Mouse (Mus musculus) gastrocnemius, postnatal 36 days (tissue): ENCODE results near the gene Magi1. TPM values are rescaled to one million over a fixed set of nuclear protein-coding genes. Genes with fewer than 3 reads are reported as not detected.

Experiments used
- DNase-seq, 2 experiments: peaks; one replicate each; pipeline ENCODE4 v3.0.0; 2022
- intact Hi-C: fragments of 180-260 bp; cut with DNase I; formaldehyde crosslinking; loops from one replicate; pipeline ENCODE4 v1.15.1; 2025
- total RNA-seq, 2 experiments: library from RNA; stranded (reverse); gene quantifications; 2 replicates each; pipeline ENCODE4 v1.2.3; 2021

Gene Magi1
- total RNA-seq, 2 experiments from 2014 or later, result 3.2 to 3.9 TPM

- no peak for DNase-seq
- intact Hi-C loops, result no loop called here
These were observed 158.6 kb downstream of the Magi1 start for GRCm38 (mm10) chr6:94125144-94125543.

DNA sequence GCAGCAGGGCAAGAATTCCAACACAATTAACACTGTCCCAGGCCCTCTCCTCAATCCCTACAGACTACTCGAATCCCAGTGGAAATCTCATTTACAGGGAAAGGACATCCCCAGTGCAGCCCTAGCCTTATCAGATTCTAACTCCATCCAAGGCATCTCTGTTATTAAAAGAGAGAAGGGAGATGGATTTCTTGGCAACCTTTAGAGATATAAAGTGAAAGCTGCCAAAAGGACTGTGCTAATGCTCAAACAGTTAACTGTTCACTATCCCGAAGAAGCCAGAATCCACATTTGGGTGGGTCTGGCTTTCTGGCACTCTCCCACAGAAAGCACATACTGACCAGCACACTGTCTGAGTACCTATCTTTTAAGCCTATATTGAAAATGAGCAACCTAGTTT is 159.4 kb downstream of the Magi1 start:
- intact Hi-C loops, result no loop called here
- DNase-seq, result no peak

DNA sequence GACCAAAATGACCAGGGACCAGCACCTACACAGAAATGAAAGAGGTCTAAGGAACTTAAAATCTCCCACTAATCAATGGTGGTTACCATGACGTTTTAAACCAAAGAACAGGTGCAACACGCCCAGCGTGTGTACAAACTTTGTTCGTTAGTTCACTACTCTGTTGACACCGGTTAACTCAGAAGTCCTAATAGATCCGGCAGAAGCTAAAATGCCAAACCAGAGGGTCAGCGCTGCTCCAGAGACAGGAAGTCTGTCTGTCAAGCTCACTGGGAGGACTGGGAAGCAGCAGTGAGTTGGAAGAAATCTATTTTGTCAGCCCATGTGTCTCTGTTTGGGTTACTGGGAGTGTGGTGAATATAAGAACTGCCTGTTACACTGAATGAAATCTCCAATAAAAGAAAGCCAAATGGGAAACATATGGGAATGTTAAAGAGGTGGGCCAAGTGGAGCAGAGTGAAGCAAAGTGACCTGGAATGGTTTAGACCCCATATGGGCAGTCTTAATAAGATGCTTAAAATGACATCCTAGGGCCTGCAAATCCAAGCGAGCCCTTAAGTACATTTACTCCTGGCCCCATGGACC is 161.1 kb downstream of the Magi1 start:
- no peak for DNase-seq
- intact Hi-C loops, result no loop called here

- intact Hi-C loops, result no loop called here
- DNase-seq, result no peak
These were observed 162.2 kb downstream of the Magi1 start for GRCm38 (mm10) chr6:94121488-94121887.

- DNase-seq, result no peak
- intact Hi-C loops, result no loop called here
These were observed 167.0 kb downstream of the Magi1 start for GRCm38 (mm10) chr6:94116434-94117432.

DNA sequence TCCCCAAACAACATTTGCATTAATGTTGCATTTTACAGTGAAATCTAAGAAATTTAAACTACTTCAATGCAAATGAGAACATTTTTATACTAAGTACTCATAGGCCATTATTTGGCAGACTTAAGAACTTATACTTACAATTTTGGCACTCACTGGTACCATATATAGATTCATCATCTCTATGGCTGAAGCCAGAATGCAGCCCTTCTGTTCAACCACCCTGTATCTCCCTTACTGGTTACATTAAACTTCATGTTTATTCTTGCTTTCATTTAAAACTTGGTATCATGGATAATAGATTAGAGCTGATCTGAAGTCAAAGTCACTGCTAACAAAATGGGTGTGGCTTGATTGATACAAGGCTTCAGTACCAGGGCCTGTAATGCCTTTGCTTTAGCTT is 171.9 kb downstream of the Magi1 start:
- intact Hi-C loops, result no loop called here
- no peak for DNase-seq

DNA sequence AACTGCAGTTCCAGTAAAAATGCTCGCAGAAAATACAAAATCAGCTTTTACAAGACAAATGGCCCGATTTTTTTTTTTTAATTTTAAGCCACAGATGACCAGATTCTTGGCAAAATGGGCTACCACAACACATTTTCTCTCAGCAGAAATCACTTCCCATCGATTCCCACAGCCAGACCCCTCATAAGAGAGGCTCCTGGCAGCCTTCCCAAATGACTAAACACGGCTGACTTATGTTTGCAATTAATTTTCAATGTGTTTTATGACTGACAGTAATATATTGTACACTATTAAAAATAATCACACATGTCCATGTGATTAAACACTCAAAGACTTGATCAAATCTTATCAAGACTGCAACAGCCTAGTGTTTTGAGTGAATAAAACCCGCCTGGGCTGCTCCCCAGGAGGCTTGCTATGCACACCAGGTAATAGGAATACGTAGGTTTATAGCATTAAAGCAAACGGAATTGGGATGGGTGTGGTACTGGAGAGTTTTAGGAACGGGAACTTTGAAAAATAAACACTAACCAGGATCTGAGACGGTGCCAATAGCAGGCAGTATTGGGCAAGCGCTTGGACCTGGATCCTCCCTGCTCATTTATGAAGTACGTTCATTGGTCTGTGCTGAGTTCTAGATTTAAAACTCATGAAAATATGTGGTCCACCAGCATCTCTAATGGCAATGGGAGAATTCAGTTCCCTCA is 176.2 kb downstream of the Magi1 start:
- no peak for DNase-seq
- intact Hi-C loops, result no loop called here

DNA sequence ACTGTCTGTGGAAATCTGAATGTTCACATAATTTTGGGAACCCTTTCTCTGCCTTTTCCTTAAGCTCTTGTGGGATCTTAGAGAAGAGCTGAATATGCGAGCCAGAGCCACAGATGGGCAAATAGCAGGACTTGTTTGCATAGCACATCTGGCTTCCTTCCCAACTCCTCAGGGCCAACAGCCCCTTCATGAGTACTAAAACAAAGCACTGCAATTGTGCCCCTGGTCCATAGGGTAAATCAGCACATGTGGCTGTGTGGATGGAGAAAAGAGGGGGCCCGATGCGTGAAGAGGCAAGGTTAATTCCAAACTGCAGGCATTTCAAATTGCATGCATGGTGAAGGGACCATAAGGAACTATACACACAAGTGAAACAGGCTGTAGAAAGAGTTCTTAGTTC is 180.1 kb downstream of the Magi1 start:
- intact Hi-C loops, result no loop called here
- no peak for DNase-seq

DNA sequence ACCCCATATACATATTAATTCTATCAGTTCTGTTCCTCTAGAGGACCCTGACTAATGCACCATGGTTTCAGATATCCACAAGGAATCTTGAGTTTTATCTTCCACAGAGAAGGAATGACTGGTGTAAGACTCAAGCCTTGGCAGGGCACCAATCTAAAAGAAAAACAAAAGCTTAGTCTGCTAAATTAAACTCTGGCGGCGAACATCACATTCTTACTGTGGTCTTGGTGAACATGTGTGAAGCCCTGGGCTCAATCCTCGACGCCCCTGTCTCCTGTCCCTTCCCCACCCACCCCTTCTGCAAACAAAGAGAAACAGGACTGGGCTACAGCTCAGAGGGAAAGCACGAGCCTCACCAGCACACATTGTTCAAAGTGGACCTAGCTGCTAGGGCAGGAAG is 182.5 kb downstream of the Magi1 start:
- DNase-seq, result no peak
- intact Hi-C loops, result no loop called here

- intact Hi-C loops, result loop anchor here (5.0 kb wide), 1 partner anchor 257 kb away; no protein-coding TSS in a partner anchor
- no peak for DNase-seq
These were observed 188.6 kb downstream of the Magi1 start for GRCm38 (mm10) chr6:94094924-94095685.

GRCm38 (mm10) chr6:94092969-94093597 is 190.6 kb downstream of the Magi1 start:
- intact Hi-C loops, result no loop called here
- DNase-seq, result no peak

DNA sequence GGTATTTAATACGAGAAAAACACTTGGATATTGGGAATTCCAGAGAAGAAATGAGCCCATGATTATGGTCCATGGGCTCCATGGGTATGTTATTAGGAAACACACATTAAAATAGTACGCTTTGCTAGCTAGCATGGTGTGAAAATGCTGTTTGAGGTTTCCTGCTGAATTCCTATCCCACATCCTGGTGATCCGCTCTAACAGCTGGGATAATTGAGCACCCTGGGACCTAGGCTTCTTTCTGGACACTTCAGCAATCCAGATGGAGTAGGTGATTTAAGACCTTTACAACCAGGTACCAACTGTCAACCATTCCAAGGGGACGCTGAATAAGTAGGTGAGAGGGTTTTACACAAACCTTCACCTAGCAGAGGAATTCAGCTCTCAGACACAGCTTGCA is 191.2 kb downstream of the Magi1 start:
- intact Hi-C loops, result no loop called here
- no peak for DNase-seq

DNA sequence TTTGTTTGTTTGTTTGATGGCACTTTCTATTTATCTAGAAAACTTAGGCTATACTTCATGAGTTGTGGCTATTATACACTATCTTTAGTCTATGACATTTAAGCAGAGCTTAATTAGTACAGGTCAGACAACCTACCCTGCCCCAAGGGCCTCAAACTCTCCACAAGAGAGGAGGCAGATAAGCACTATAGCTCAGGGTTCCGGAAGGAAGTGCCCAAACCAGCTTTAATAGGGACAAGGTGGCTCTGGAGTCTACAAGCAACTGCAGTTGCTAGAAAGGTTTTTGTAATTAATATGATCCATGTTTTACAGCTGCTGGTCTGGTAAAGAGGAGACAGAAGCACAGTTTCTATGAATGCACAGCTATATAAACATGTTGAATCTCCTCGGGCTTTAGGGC is 196.9 kb downstream of the Magi1 start:
- intact Hi-C loops, result no loop called here
- no peak for DNase-seq

DNA sequence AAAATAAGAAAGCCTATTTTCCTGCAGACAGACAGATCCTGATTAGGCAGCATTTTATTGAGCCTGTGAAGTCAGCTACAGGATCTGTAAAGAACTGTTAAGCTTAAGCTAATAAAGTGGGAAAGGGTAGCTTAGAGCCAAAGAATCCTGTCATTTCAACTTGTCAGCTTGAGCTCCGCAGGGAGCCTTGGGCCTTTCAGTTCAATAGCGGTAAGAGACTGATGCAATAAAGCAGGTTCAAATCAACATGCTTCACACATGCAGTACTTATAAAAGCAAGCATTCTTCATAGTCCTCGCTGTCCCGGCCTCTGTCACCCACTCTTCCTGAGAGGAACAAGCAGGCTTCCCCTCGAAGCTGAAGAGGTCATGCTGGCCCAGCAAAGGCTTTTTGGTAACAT is 199.0 kb downstream of the Magi1 start:
- DNase-seq, result no peak
- intact Hi-C loops, result loop anchor here (5.0 kb wide), 2 partner anchors 53 to 378 kb away; no protein-coding TSS in a partner anchor

GRCm38 (mm10) chr6:94083459-94083858 is 200.3 kb downstream of the Magi1 start:
- no peak for DNase-seq
- intact Hi-C loops, result loop anchor here (5.0 kb wide), 2 partner anchors 54 to 379 kb away; no protein-coding TSS in a partner anchor

DNA sequence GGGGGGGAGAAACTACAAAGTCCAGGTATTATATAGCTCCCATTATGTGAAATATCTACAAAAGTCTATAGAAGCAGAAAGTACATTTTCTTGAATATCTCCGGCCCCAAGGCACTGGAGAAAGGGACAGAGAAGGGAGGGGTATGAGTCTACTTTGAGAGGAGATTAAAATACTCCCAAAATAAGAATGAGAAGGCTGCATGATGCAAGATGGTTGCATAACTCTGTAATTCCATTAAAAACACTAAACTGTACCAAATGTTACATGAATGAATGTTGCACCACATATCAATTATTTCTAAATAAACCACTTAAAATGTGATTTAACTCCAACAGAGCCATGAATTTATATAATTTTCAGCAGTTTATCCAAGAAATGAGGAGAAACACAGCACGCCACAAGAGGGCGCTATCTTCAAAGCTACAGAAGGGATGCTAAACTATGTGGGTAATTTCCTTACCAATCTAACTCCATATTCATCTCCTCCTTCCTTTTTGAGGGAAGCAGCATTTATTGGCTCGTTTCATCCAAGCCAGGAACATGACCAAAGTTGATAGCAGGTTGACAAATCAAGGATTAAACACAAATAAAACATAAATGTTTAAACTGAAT is 202.7 kb downstream of the Magi1 start:
- peak; percentile 41 to 58 for DNase-seq
- intact Hi-C loops, result loop anchor here (5.0 kb wide), 2 partner anchors 56 to 381 kb away; no protein-coding TSS in a partner anchor

DNA sequence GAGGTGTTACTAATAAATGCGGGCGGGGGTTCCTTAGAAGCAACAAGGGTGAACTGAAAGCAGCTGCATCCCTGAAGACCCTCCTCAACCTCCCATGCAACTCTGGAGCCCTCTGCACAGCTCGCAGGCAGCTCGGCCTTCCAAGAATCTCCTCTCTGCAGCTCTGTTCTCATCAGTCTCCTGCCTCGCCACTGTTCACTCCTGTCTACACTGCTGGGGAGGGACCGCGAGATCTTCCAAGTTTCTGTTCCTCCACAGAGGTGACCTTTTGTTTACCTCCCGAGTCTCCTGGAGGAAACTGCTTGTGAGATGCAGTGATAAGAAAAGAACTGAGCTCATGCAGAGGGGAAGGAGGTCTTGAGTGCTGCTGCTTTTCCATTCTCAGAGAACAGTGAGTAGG is 204.8 kb downstream of the Magi1 start:
- intact Hi-C loops, result no loop called here
- DNase-seq, result no peak

DNA sequence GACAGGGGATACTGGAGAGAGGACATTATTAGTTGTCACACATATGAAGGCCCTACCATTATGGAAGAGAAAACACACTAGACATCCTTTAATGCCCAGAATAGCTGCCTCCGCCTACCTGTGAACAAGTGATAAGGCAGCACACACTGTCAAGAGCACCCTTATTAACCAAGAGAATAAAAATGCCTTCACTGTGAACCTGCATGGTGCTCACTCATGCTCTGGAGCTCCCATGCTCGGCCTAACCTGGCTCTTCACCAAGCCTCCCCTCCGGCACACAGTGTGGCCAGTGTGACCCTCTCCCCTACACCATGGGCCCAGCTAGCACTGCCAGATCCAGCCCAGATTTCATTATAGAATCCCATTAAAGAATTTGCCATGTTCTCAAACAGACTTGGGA is 206.7 kb downstream of the Magi1 start:
- intact Hi-C loops, result no loop called here
- no peak for DNase-seq

DNA sequence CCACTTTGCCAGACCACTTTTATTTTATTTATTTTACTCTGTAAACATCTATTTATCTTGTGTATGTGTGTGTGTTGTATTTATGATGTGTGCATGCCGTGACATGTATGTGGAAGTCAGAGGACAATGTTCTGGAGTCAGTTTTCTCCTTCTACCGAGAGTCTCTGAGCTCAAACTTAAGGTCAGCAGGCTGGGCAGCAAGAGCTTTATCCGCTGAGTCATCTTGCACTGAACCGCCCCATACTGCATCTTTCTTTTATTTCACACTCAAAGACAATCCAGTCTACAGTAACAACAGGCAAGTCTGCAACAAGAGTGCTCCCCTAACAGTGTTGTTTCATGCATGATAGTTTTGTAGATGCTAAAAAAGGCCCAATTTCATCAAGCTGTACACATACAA is 207.7 kb downstream of the Magi1 start:
- DNase-seq, result no peak
- intact Hi-C loops, result no loop called here
